ENCODE assay signal across 14 mouse cellular contexts in genomic region chr2:35739669-35740254, GRCm38 (mm10).
DNase-seq lines count a peak whose midpoint lies in the region; ATAC-seq and TF ChIP-seq lines count a peak whose summit lies in the region.
"Had no signal": no experiment of that assay in that cellular context is flagged by ENCODE, and none has a peak within 500 bp of the region (broad histone marks: within the 10 kb centered on the region; RNA-seq: fewer than 3 reads in every experiment).

No protein-coding gene starts in this region.

- peaks cover 7 to 8% of the 10 kb centered on the region in 2 experiments; a peak in 1 of 4 replicates for H3K4me1 ChIP-seq in heart, embryonic 14.5 days (ENCODE audit: control insufficient read depth in 2 of 2, insufficient read depth in 2 of 2, low read length in 2 of 2)
- peaks cover 9% of the 10 kb centered on the region; the same call in 1 of the 2 replicates for H3K4me1 ChIP-seq in lung, embryonic 14.5 days (ENCODE audit: insufficient read depth)
- peaks cover 42% of the 10 kb centered on the region for H3K4me1 ChIP-seq in embryonic facial prominence, embryonic 10.5 days
- H3K4me1 ChIP-seq in limb, embryonic 14.5 days (ENCODE audit: control insufficient read depth, insufficient read depth, low read length): peaks cover 12% of the 10 kb centered on the region
- H3K4me1 ChIP-seq: liver, embryonic 15.5 days had no signal

- H3K27me3 ChIP-seq in heart, embryonic 14.5 days (ENCODE audit: control insufficient read depth, insufficient read depth, low read length): no peaks in the 10 kb centered on the region
- H3K27me3 ChIP-seq in lung, embryonic 14.5 days (ENCODE audit: insufficient read depth, low read length): no peaks in the 10 kb centered on the region
- H3K27me3 ChIP-seq in embryonic facial prominence, embryonic 10.5 days (replicated peaks; ENCODE audit: low read depth, poor library complexity, severe bottlenecking): no peaks in the 10 kb centered on the region
- H3K27me3 ChIP-seq in limb, embryonic 14.5 days (ENCODE audit: control insufficient read depth, insufficient read depth, low read length): no peaks in the 10 kb centered on the region
- H3K27me3 ChIP-seq: liver, embryonic 15.5 days had no signal

- peak overlapping the region; percentile 16; the same call in 1 of the 2 replicates for H3K4me2 ChIP-seq in heart, embryonic 14.5 days (ENCODE audit: low read length)
- H3K4me2 ChIP-seq in lung, embryonic 14.5 days: no peak overlapping the region
- 0 out of 2 replicates have a peak overlapping the region, but pooled peaks have one; percentile 6 for H3K4me2 ChIP-seq in limb, embryonic 14.5 days (replicated peaks; ENCODE audit: low read depth, low read length, severe bottlenecking)
- H3K4me2 ChIP-seq: liver, embryonic 15.5 days had no signal

- TF ChIP-seq POLR2A in limb, embryonic 14.5 days (IDR thresholded peaks at IDR 0.05; ENCODE audit: borderline replicate concordance, extremely low read depth, insufficient read depth, insufficient read length): no peak

- no peaks in the 10 kb centered on the region for H3K36me3 ChIP-seq in heart, embryonic 14.5 days (ENCODE audit: control insufficient read depth, insufficient read depth, low read length)
- no peaks in the 10 kb centered on the region for H3K36me3 ChIP-seq in lung, embryonic 14.5 days (ENCODE audit: insufficient read depth)
- H3K36me3 ChIP-seq in embryonic facial prominence, embryonic 10.5 days (replicated peaks): no peaks in the 10 kb centered on the region
- H3K36me3 ChIP-seq in limb, embryonic 14.5 days (ENCODE audit: control insufficient read depth, insufficient read depth, low read length): no peaks in the 10 kb centered on the region
- H3K36me3 ChIP-seq: liver, embryonic 15.5 days; midbrain, embryonic 10.5 days had no signal

- WGBS in heart, embryonic 14.5 days: 60% methylated on average over 13 of the region's 13 CpGs
- WGBS in lung, embryonic 14.5 days: 42% methylated on average over 13 of the region's 13 CpGs
- WGBS in embryonic facial prominence, embryonic 10.5 days: 53% methylated on average over 13 of the region's 13 CpGs
- WGBS in limb, embryonic 14.5 days: 25% methylated on average over 13 of the region's 13 CpGs

- DNase-seq in heart, postnatal 4 days: no peak
- peak; percentile 37 for DNase-seq in lung, embryonic 14.5 days
- no peak for DNase-seq in lung, postnatal 14 days
- DNase-seq in embryonic facial prominence, embryonic 10.5 days (ENCODE audit: low spot score): peak; percentile 49
- peak; percentile 24 for DNase-seq in limb, embryonic 14.5 days (ENCODE audit: low spot score)
- no peak for DNase-seq in thymus, postnatal 0 days (ENCODE audit: low spot score)
- DNase-seq in layer of hippocampus, postnatal 25 days (ENCODE audit: extremely low spot score in 1 of 2, low spot score in 1 of 2): no peak
- DNase-seq: cerebellum, adult 9-11 months; thymus, postnatal 14 days had no signal

- no peak overlapping the region for H3K4me3 ChIP-seq in heart, embryonic 14.5 days (ENCODE audit: control insufficient read depth in 1 of 2, insufficient read depth in 1 of 2, low read depth in 1 of 2, low read length in 2 of 2)
- H3K4me3 ChIP-seq in lung, embryonic 14.5 days (ENCODE audit: low read depth, low read length): no peak overlapping the region
- no peak overlapping the region for H3K4me3 ChIP-seq in embryonic facial prominence, embryonic 10.5 days
- H3K4me3 ChIP-seq in limb, embryonic 14.5 days (replicated peaks; ENCODE audit: low read length): no peak overlapping the region
- H3K4me3 ChIP-seq: erythroblast, embryonic 14.5 days; left cerebral cortex, adult 2 months; liver, embryonic 15.5 days; midbrain, embryonic 10.5 days had no signal

- TF ChIP-seq CTCF in lung, embryonic 14.5 days (IDR thresholded peaks at IDR 0.05; ENCODE audit: low read depth): no peak

- H3K9me3 ChIP-seq in heart, embryonic 14.5 days (ENCODE audit: control insufficient read depth, low read length): peaks cover 4% of the 10 kb centered on the region
- H3K9me3 ChIP-seq in lung, embryonic 14.5 days (ENCODE audit: low read depth, low read length): peaks cover 3% of the 10 kb centered on the region; the same call in 1 of the 2 replicates
- no peaks in the 10 kb centered on the region for H3K9me3 ChIP-seq in embryonic facial prominence, embryonic 10.5 days
- 0 out of 2 replicates have a peak, but pooled peaks cover 3% of the 10 kb centered on the region for H3K9me3 ChIP-seq in limb, embryonic 14.5 days (ENCODE audit: control insufficient read depth, low read length)
- H3K9me3 ChIP-seq: liver, embryonic 15.5 days; midbrain, embryonic 10.5 days had no signal

- ATAC-seq in heart, embryonic 14.5 days (ENCODE audit: insufficient number of reproducible peaks, insufficient read depth, low FRiP score, low read depth): no peak
- ATAC-seq in lung, embryonic 14.5 days (ENCODE audit: insufficient read depth): peak; percentile 29; the same call in 1 of the 2 replicates
- ATAC-seq in limb, embryonic 14.5 days (ENCODE audit: low FRiP score, low read depth): no peak

- no peak overlapping the region for H3K27ac ChIP-seq in heart, embryonic 14.5 days (replicated peaks in 1 of 2; ENCODE audit: control insufficient read depth in 1 of 2, insufficient read depth in 1 of 2, low read depth in 2 of 2, low read length in 2 of 2)
- H3K27ac ChIP-seq in lung, embryonic 14.5 days (ENCODE audit: low read depth): no peak overlapping the region
- H3K27ac ChIP-seq in embryonic facial prominence, embryonic 10.5 days (replicated peaks): peak overlapping the region; percentile 72
- H3K27ac ChIP-seq in limb, embryonic 14.5 days (replicated peaks; ENCODE audit: low read depth, low read length): no peak overlapping the region
- H3K27ac ChIP-seq: left cerebral cortex, adult 2 months; liver, embryonic 15.5 days had no signal

- H3K9ac ChIP-seq in heart, embryonic 14.5 days (ENCODE audit: low read length): no peak overlapping the region
- no peak overlapping the region for H3K9ac ChIP-seq in lung, embryonic 14.5 days
- H3K9ac ChIP-seq in limb, embryonic 14.5 days (ENCODE audit: low read depth, low read length, severe bottlenecking): no peak overlapping the region
- H3K9ac ChIP-seq: liver, embryonic 15.5 days had no signal

Comparison
In these comparisons a context has a peak if more than half of its experiments do, and no peak if none do; other contexts are left out.
1. DNase-seq: peak in lung, embryonic 14.5 days (single experiment), embryonic facial prominence, embryonic 10.5 days (single experiment) and limb, embryonic 14.5 days (single experiment); none in heart, postnatal 4 days (single experiment), lung, postnatal 14 days (single experiment), thymus, postnatal 0 days (single experiment) and layer of hippocampus, postnatal 25 days (0 of 2).